In genomic region chr8:104009306-104009705, GRCm38 (mm10) we compare ENCODE assay signal across 32 mouse cellular contexts.
DNase-seq lines count a peak whose midpoint lies in the region; ATAC-seq and TF ChIP-seq lines count a peak whose summit lies in the region.
"Had no signal": no experiment of that assay in that cellular context is flagged by ENCODE, and none has a peak within 500 bp of the region (broad histone marks: within the 10 kb centered on the region; RNA-seq: fewer than 3 reads in every experiment).

No protein-coding gene starts in this region.

- H3K79me2 ChIP-seq in liver, adult 2 months (ENCODE audit: control insufficient read depth, insufficient read depth, low read length): no peaks in the 10 kb centered on the region

- H3K9me3 ChIP-seq in liver, postnatal 0 days (ENCODE audit: low read length): no peaks in the 10 kb centered on the region
- H3K9me3 ChIP-seq: embryonic facial prominence, embryonic 10.5 days; embryonic facial prominence, embryonic 13.5 days; forebrain, embryonic 12.5 days; forebrain, embryonic 15.5 days; heart, embryonic 12.5 days; heart, embryonic 15.5 days; hindbrain, embryonic 10.5 days; hindbrain, embryonic 13.5 days; intestine, embryonic 15.5 days had no signal

- no peak for TF ChIP-seq POLR2A in liver, adult 2 months (IDR thresholded peaks at IDR 0.05; ENCODE audit: extremely low read depth, insufficient read depth, low read length)

- no peak overlapping the region for H3K4me2 ChIP-seq in liver, postnatal 0 days (ENCODE audit: low read depth, low read length)
- H3K4me2 ChIP-seq: embryonic facial prominence, embryonic 13.5 days; forebrain, embryonic 12.5 days; forebrain, embryonic 15.5 days; heart, embryonic 12.5 days; heart, embryonic 15.5 days; hindbrain, embryonic 13.5 days; intestine, embryonic 15.5 days had no signal

- ATAC-seq in liver, postnatal 0 days: no peak
- ATAC-seq: forebrain, embryonic 15.5 days; hindbrain, embryonic 16.5 days; intestine, embryonic 15.5 days; Patski had no signal

- TF ChIP-seq EP300 in liver, postnatal 0 days (IDR thresholded peaks at IDR 0.05; ENCODE audit: low read depth): no peak

- TF ChIP-seq CTCF in liver, adult 2 months (IDR thresholded peaks at IDR 0.05; ENCODE audit: low read depth, low read length): no peak
- TF ChIP-seq CTCF in liver, postnatal 0 days (IDR thresholded peaks at IDR 0.05; ENCODE audit: low read depth): no peak

- no peak overlapping the region for H3K9ac ChIP-seq in liver, adult 2 months (ENCODE audit: low read depth, low read length)
- no peak overlapping the region for H3K9ac ChIP-seq in liver, postnatal 0 days (replicated peaks)
- H3K9ac ChIP-seq: embryonic facial prominence, embryonic 13.5 days; forebrain, embryonic 12.5 days; forebrain, embryonic 15.5 days; heart, embryonic 12.5 days; heart, embryonic 15.5 days; hindbrain, embryonic 13.5 days; intestine, embryonic 15.5 days had no signal

- H3K4me1 ChIP-seq in liver, adult 2 months (ENCODE audit: control insufficient read depth, insufficient read depth, low read length): no peaks in the 10 kb centered on the region
- H3K4me1 ChIP-seq in liver, postnatal 0 days (ENCODE audit: insufficient read depth): no peaks in the 10 kb centered on the region
- H3K4me1 ChIP-seq: embryonic facial prominence, embryonic 10.5 days; embryonic facial prominence, embryonic 13.5 days; forebrain, embryonic 12.5 days; forebrain, embryonic 15.5 days; heart, embryonic 15.5 days; hindbrain, embryonic 10.5 days; hindbrain, embryonic 13.5 days; intestine, embryonic 15.5 days had no signal

- peak; percentile 72 for DNase-seq in adrenal gland, adult 2 months
- no peak for DNase-seq in adrenal gland, adult 18-20 months (ENCODE audit: low spot score in 2 of 2)
- peak; percentile 95 for DNase-seq in liver, adult 2 months (ENCODE audit: extremely low read depth, low read depth, low spot score)
- no peak for DNase-seq in liver, postnatal 0 days
- DNase-seq in ovary, adult 18-20 months (ENCODE audit: low spot score): peak; percentile 30
- DNase-seq in ovary, postnatal 36 days (ENCODE audit: low spot score): no peak
- DNase-seq in adrenal gland, postnatal 36 days: peak; percentile 42 to 54
- no peak for DNase-seq in layer of hippocampus, adult 18-20 months (ENCODE audit: low spot score in 2 of 2)
- DNase-seq: B cell, adult 2 months; cerebellum, adult 11 months; cerebellum, adult 2 months; cerebellum, adult 9-11 months; cerebellum, postnatal 25 days; embryo, embryonic 11 days; gastrocnemius, postnatal 25 days; heart, adult 18-20 months; heart, postnatal 10 days; heart, postnatal 36 days had no signal

- no peak overlapping the region for H3K4me3 ChIP-seq in liver, adult 2 months (ENCODE audit: insufficient read depth, low read depth, low read length)
- H3K4me3 ChIP-seq in liver, postnatal 0 days (ENCODE audit: low read depth, low read length): no peak overlapping the region
- H3K4me3 ChIP-seq: embryonic facial prominence, embryonic 10.5 days; embryonic facial prominence, embryonic 13.5 days; erythroblast, embryonic 14.5 days; forebrain, embryonic 12.5 days; forebrain, embryonic 15.5 days; heart, embryonic 12.5 days; heart, embryonic 15.5 days; hindbrain, embryonic 10.5 days; hindbrain, embryonic 13.5 days; intestine, embryonic 15.5 days had no signal

- H3K36me3 ChIP-seq in liver, adult 2 months (ENCODE audit: control insufficient read depth, insufficient read depth, low read length): no peaks in the 10 kb centered on the region
- H3K36me3 ChIP-seq in liver, postnatal 0 days (replicated peaks; ENCODE audit: insufficient read depth, low read length): no peaks in the 10 kb centered on the region
- H3K36me3 ChIP-seq: embryonic facial prominence, embryonic 10.5 days; embryonic facial prominence, embryonic 13.5 days; forebrain, embryonic 12.5 days; forebrain, embryonic 15.5 days; G1E; heart, embryonic 12.5 days; heart, embryonic 15.5 days; hindbrain, embryonic 10.5 days; hindbrain, embryonic 13.5 days; intestine, embryonic 15.5 days had no signal

- H3K27ac ChIP-seq in liver, adult 2 months (replicated peaks; ENCODE audit: insufficient read depth, low read depth, low read length): no peak overlapping the region
- H3K27ac ChIP-seq in liver, postnatal 0 days (ENCODE audit: low read depth): no peak overlapping the region
- H3K27ac ChIP-seq: embryonic facial prominence, embryonic 10.5 days; embryonic facial prominence, embryonic 13.5 days; forebrain, embryonic 12.5 days; forebrain, embryonic 15.5 days; heart, embryonic 15.5 days; hindbrain, embryonic 10.5 days; hindbrain, embryonic 13.5 days; intestine, embryonic 15.5 days had no signal

- no peaks in the 10 kb centered on the region for H3K27me3 ChIP-seq in liver, adult 2 months (ENCODE audit: control insufficient read depth, insufficient read depth, low read length)
- no peaks in the 10 kb centered on the region for H3K27me3 ChIP-seq in liver, postnatal 0 days (ENCODE audit: insufficient read depth, low read length)
- H3K27me3 ChIP-seq: CH12.LX; embryonic facial prominence, embryonic 13.5 days; forebrain, embryonic 12.5 days; forebrain, embryonic 15.5 days; heart, embryonic 15.5 days; hindbrain, embryonic 13.5 days; intestine, embryonic 15.5 days had no signal

- 23% methylated on average over 6 of the region's 6 CpGs for WGBS in liver, adult 2 months
- WGBS in liver, postnatal 0 days (ENCODE audit: insufficient replicate concordance): 78% methylated on average over 6 of the region's 6 CpGs

Comparison
In these comparisons a context has a peak if more than half of its experiments do, and no peak if none do; other contexts are left out.
1. DNase-seq: peak in adrenal gland, adult 2 months (single experiment), liver, adult 2 months (single experiment), ovary, adult 18-20 months (single experiment) and adrenal gland, postnatal 36 days (2 of 2); none in adrenal gland, adult 18-20 months (0 of 2), liver, postnatal 0 days (single experiment), ovary, postnatal 36 days (single experiment) and layer of hippocampus, adult 18-20 months (0 of 2).